Mouse (Mus musculus) lung, postnatal 10 days (tissue): Measurements from ENCODE around the gene Nt5c3b.
A peak's percentile ranks its signal among the peaks of the same experiment; 100 is the strongest.

Experiments used
- DNase-seq: peaks from one replicate; pipeline ENCODE4 v3.0.0; 2021

Gene Nt5c3b

GRCm38 (mm10) chr11:100441797-100442196, at the start of gene Nt5c3b, which contains the start of gene Klhl10:
Gene Nt5c3b, minus strand, starts transcription at chr11:100441808.
Gene Klhl10, plus strand, starts transcription at chr11:100441917.
- no peak for DNase-seq

GRCm38 (mm10) chr11:100490951-100491350, 49.3 kb upstream of the Nt5c3b start:
- DNase-seq: no peak

DNA sequence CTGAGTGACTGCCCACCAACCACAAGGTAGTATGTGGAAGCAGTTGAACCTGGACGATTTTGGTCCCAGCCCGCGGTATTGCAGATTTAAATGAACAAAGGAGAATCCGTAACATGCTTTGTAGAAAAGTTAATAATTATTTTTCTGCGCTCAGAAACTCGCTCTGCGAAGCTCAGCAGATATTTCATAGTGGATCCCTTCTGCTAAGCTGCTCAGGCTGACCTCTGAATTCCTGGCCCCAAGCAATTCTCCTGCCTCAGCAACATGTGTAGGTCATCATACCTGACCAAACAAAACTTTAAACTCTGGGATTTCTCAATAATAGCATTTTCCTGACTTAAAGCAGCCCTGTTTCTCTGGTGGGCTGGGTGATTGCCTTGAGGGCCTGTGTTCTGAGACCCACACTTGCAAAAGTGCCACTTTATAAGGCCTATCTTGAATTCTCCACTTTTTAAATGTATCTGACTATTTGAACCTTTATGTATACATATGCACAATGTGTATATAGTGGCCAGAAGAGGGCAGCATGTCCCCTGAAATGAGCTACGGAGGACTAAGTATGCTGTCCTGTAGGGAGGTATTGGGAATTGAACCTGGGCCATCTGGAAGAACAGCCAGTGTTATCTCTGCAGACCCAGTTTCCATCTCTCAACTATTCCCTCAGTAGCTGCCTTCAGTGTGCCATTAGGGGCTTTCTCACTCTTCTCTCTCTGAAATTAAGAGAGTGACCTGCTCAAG, 44.4 kb upstream of the Nt5c3b start:
- peak; percentile 50 for DNase-seq

- no peak for DNase-seq
Measured at GRCm38 (mm10) chr11:100484461-100484860, 42.9 kb upstream of the Nt5c3b start.

DNA sequence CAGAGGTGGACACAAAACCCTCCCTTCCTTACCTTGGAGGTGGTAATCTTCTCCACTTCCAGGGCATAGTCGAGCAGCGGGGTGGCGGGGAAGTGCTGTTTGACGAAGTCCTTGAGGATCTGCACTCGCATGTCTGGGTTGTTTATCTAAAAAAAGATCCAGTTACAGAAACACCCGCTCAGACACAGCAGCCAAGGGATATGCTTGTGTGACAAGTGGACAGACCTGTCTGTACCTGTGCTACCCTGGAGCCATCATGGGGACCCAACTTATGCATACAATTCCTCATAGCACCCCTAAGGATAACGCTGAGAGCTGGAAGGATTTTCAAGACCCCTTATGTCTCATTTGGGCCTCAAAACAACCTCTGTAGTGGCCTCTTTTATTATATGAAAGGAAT, 37.5 kb upstream of the Nt5c3b start:
- no peak for DNase-seq

DNA sequence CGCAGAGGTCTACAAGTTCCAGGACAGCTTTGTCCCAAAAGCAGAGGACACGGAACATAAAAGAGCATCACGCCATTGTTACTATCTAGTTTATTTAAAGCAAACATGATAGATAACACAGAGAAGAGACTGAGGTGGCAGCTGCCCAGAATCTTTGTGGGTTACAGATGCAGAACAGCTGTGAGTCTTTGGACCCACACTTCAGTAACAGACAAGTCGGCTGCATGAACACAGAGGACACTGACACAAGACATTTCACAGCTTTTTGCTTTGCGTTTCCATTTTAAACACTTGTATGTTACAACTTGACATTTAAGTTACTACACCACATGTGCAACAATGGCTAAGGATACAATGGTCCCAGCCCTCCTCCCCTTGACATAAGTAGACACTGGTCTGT, 34.7 kb upstream of the Nt5c3b start:
- DNase-seq: peak; percentile 31

GRCm38 (mm10) chr11:100472935-100473295, 31.3 kb upstream of the Nt5c3b start:
- no peak for DNase-seq

DNA sequence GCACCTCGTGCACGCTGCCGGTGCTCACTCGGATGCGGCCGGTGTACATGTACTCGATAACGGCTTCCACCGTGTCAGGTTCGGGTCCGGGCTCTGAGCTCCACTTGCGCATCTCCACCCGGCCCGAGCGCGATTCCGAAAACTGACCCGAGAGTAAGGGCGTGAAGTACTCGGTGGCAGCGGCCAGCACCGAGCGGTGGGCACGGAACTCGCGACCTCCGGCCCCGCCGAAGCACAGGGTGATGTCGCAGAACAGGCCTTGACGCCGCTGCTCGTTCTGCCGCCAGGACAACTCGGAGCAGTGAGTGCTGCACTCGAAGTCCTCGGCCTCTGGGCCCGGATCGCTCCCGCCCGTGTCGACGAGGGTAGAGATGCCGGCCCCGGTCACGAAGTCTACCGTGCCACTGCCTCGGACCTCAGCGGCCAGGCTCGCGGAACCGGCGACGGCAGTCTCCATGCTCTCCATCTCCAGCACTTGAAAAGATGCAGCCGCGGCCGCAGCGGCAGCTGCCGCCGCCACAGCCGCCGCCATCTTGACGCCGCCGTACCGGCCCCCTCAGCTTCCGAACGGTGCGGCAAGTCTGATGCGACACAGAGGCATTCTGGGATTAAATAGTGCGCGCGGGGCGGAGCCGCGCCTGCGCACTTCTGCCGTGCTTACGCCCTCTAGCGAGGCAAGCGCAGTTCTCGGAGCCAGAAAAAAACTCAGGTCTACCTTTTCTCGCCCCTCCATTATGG, 30.8 kb upstream of the Nt5c3b start, which contains the start of gene Klhl11:
TSS of gene Klhl11 (minus strand) at position 545 of the 738 bp plus-strand sequence.
- DNase-seq: peak; percentile 92

DNA sequence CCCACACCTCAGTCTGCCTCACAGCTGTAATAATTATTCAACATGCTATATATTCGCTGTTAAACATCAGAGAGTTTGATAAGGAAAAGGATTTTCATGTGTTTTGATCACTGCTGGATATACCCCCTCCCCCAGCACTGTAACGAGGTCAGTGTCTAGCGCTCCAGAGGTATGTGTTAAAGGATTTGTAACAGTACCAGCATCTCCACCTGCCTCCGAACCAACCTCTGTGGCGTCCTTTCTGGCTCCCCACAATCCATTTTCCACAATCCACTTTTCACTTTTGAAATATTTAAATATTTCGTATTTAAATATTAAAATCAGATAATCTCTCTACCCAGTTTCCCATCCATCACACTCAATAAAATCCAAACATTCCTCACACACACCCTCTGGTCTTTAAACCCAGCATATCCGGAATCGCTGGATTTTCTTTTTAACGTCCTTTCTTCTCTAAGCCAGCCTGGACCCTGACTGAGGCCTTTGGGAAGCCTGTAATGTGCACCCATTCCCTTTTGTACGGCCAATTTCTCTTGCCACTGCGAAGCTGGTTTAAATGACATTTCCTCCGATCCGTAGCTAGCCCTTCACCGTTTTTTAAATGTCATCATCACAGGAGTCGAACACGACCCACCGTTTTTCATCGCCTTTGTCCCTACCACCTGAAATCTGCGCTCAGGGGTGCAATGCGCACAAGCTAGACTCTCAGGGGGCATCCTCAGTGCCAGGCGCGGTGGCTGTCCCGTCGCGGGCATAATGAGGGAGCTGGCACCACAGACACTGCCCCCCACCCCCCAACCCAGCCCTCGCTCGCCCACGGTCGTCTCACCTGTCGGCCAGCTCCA, 30.0 kb upstream of the Nt5c3b start:
- no peak for DNase-seq

DNA sequence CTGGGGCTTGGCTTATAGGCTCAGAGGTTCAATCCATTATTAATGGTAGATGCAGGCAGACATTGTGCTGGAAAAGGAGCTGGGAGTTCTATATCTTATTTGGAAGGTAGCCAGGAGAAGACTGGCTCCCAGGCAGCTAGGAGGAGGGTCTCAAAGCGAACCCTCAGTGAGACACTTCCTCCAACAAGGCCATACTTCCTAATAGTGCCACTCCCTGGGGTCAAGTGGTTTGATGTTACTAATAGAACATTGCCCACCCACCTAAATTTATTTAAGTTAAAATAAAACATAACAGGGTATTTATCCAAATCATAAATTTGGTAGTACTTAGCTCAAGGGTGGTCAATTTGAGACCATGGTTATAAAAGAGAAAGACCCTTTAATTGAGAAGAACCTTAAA, 24.2 kb upstream of the Nt5c3b start:
- no peak for DNase-seq

- no peak for DNase-seq
Measured at GRCm38 (mm10) chr11:100465229-100465792, 23.7 kb upstream of the Nt5c3b start.

DNA sequence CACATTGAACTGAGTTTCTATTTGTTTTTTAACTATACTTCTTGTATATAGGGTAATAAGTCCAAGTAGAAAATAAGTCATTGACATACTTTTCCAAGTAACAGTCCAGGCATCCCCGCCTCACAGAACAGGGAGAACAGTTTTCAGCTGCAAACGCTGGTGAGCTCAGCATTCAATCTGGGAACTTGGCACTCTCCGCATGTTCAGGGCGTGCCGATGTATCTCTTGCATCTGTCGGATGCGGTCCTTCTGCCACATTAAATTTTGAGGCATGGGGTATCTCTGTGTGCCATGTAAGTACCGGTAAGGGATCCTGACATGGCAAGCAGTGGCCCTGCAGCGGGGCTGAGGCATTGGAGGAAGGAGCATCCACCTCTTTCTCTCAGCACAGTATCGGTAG, 21.1 kb upstream of the Nt5c3b start:
- DNase-seq: no peak

- no peak for DNase-seq
Measured at GRCm38 (mm10) chr11:100457711-100458110, 16.1 kb upstream of the Nt5c3b start.

DNA sequence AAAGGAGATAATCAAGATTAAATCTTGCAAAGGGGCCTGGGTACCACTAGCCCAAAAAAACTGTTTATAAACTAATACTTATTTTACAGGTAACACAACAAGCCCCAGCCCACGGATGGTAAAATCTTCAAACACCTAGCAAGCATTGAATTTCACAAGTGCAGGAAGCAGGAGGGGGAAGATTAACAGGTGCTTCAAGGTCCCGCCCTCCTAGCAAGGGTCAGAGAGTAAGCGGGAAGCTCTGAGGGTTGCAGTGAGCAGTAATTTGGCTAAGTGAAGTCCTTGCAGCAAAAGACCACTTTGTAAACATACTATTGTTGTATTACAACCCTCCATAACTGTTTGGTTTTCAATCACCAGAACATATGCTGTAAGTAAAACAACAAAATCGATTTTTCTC, 15.6 kb upstream of the Nt5c3b start:
- DNase-seq: no peak

- DNase-seq: no peak
Measured at GRCm38 (mm10) chr11:100442625-100443024, 1.0 kb upstream of the Nt5c3b start.

DNA sequence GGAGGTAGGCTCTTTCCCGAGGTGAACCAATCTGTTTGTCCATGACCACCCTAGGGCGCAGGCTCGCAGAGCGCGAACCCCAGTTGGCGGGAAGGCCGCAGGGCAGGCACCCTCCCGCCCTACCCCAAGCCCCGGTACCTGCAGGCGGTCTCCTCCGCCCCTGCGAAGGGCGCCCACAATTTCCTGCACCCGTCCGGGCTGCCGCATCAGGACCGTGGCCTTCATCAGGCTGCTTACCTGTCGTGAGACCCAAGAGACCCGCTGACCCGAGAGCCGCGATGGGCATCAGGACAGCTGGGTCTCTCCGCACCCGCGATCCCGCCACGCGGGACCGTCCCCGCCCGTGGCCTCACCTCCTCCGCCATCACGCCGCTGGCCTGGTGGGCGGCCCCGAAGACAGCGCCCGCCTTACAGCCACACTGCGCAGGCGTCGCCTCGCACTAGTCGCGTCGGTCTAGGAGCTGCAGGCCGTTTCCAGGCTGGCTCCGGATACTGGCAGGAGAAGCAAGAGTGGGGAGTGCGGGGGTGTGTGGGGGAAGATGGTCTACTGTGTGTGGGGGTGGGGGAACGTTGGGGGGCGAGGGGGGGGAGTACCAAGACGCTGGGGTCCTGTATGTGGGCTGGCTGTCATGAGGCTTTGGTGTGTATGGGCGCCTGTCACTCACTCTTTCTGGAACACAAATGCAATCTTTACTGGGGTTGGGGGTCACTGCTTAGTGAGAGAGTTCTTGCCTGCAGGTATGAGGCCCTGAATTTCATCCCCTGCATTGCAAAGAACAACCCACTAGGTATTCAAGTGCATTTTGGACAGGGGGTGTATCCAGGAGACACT, 701 bp downstream of the Nt5c3b start:
- DNase-seq: peak; percentile 93

DNA sequence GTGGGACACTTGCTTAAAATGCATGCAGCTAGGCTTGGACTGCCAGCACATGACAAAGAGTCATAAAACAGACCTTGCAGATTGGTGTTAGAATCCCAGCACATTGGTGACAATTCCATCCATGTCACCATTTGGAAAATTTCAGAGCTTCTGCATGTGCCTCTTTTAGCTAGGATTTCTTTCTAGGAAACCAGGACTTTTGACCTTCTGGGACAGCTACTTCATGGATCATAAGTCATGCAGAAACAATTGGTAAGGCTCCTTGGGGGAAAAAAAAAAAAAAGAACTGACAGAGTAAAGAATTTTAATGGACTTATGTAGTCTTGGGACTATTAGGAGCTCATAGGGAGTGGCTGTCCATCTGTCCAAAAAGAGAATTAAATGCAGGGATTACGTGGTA, 3.7 kb downstream of the Nt5c3b start:
- no peak for DNase-seq

GRCm38 (mm10) chr11:100435678-100436246, 5.8 kb downstream of the Nt5c3b start:
- DNase-seq: no peak

DNA sequence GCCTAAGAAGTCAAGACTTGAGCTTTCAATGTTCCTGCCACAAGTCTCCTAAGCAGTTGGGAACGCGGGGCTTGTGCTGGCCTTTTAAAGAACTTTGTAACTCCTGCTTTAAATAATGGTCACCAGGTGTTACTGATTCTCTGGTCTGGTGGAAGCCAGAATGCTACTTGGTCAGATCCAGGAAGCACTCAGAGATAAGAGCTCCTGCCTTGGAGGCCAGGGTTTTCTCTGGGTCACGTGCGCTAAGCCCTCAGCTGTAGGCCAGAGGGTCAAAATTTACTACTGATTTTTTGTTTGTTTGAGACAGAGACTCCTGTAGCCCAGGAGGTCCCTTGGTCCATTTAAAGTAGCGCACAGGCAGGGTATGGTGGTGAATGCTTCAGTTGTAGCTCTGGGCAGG, 9.6 kb downstream of the Nt5c3b start:
- DNase-seq: no peak

GRCm38 (mm10) chr11:100430052-100430451, 11.6 kb downstream of the Nt5c3b start:
- no peak for DNase-seq

- DNase-seq: no peak
Measured at GRCm38 (mm10) chr11:100428612-100429199, 12.9 kb downstream of the Nt5c3b start.
